Mouse (Mus musculus): Measurements from ENCODE around the gene Tcf12. TPM values are rescaled to one million over a fixed set of nuclear protein-coding genes. Genes with fewer than 3 reads are reported as not detected.

Gene Tcf12
- polyA plus RNA-seq, 1 experiment: 52.1 TPM

DNA sequence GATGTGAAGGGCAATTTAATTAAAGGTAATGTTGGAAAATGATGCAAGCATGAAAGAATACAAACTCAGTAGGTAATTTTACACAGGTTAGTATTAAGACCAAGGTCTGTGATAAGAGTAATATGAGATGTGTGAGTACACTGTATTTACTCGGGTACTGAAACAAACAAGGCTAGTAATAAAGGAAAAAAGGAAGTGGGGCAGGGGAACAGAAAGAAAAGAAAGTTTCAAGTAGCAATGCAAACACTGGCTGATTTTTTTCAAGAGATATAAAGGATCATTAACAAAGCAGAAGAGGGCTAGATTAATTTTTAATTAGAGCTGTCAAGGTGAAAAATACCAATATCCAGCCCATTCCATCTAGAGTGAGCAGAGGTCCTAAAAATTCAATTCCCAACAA, 122.0 kb downstream of the Tcf12 start:
- 6% methylated on average over 1 of the region's 1 CpGs for WGBS
- Histone ChIP-seq H3K27me3 (ENCODE audit: control insufficient read depth, insufficient read depth, low read length) (no peaks in the 10 kb centered on the region), H3K27ac (ENCODE audit: insufficient read depth, low read length) (no peak overlapping the region), H3K4me1 (ENCODE audit: control insufficient read depth, insufficient read depth, insufficient read length) (peaks cover 8% of the 10 kb centered on the region), H3K4me3 (ENCODE audit: extremely low read depth, insufficient read depth, insufficient read length) (no peak overlapping the region), H3K36me3 (ENCODE audit: control insufficient read depth, insufficient read depth, low read length) (no peaks in the 10 kb centered on the region)
- DNase-seq (ENCODE audit: low read depth in 1 of 2, low spot score in 2 of 2): no peak
- no peak for TF ChIP-seq CTCF (IDR thresholded peaks at IDR 0.05; ENCODE audit: extremely low read depth, insufficient read depth, insufficient read length, insufficient replicate concordance)
- no peak for TF ChIP-seq POLR2A (IDR thresholded peaks at IDR 0.05; ENCODE audit: low read depth, low read length)

GRCm38 (mm10) chr9:71986716-71987115, 125.0 kb downstream of the Tcf12 start:
- Histone ChIP-seq H3K4me1 (ENCODE audit: control insufficient read depth, insufficient read depth, insufficient read length) (peaks cover 8% of the 10 kb centered on the region), H3K27me3 (ENCODE audit: control insufficient read depth, insufficient read depth, low read length) (no peaks in the 10 kb centered on the region), H3K36me3 (ENCODE audit: control insufficient read depth, insufficient read depth, low read length) (no peaks in the 10 kb centered on the region), H3K4me3 (ENCODE audit: extremely low read depth, insufficient read depth, insufficient read length) (no peak overlapping the region), H3K27ac (ENCODE audit: insufficient read depth, low read length) (no peak overlapping the region)
- no peak for DNase-seq (ENCODE audit: low read depth in 1 of 2, low spot score in 2 of 2)
- TF ChIP-seq POLR2A (IDR thresholded peaks at IDR 0.05; ENCODE audit: low read depth, low read length): no peak
- TF ChIP-seq CTCF (IDR thresholded peaks at IDR 0.05; ENCODE audit: extremely low read depth, insufficient read depth, insufficient read length, insufficient replicate concordance): no peak
- 96% methylated on average over 2 of the region's 2 CpGs for WGBS

- TF ChIP-seq POLR2A (IDR thresholded peaks at IDR 0.05; ENCODE audit: low read depth, low read length) (no peak), CTCF (IDR thresholded peaks at IDR 0.05; ENCODE audit: extremely low read depth, insufficient read depth, insufficient read length, insufficient replicate concordance) (no peak)
- no peaks in the 10 kb centered on the region for H3K27me3 ChIP-seq (ENCODE audit: control insufficient read depth, insufficient read depth, low read length)
- H3K36me3 ChIP-seq (ENCODE audit: control insufficient read depth, insufficient read depth, low read length): no peaks in the 10 kb centered on the region
- peaks cover 9% of the 10 kb centered on the region for H3K4me1 ChIP-seq (ENCODE audit: control insufficient read depth, insufficient read depth, insufficient read length)
- DNase-seq (ENCODE audit: low read depth in 1 of 2, low spot score in 2 of 2): no peak
- H3K4me3 ChIP-seq (ENCODE audit: extremely low read depth, insufficient read depth, insufficient read length): no peak overlapping the region
- 93% methylated on average over 1 of the region's 1 CpGs for WGBS
- H3K27ac ChIP-seq (ENCODE audit: insufficient read depth, low read length): no peak overlapping the region
Observed at GRCm38 (mm10) chr9:71982826-71983225, 128.8 kb downstream of the Tcf12 start.

- Histone ChIP-seq H3K27ac (ENCODE audit: insufficient read depth, low read length) (no peak overlapping the region), H3K36me3 (ENCODE audit: control insufficient read depth, insufficient read depth, low read length) (no peaks in the 10 kb centered on the region), H3K27me3 (ENCODE audit: control insufficient read depth, insufficient read depth, low read length) (no peaks in the 10 kb centered on the region), H3K4me3 (ENCODE audit: extremely low read depth, insufficient read depth, insufficient read length) (no peak overlapping the region), H3K4me1 (ENCODE audit: control insufficient read depth, insufficient read depth, insufficient read length) (peaks cover 11% of the 10 kb centered on the region)
- no peak for TF ChIP-seq POLR2A (IDR thresholded peaks at IDR 0.05; ENCODE audit: low read depth, low read length)
- TF ChIP-seq CTCF (IDR thresholded peaks at IDR 0.05; ENCODE audit: extremely low read depth, insufficient read depth, insufficient read length, insufficient replicate concordance): no peak
- no peak for DNase-seq (ENCODE audit: low read depth in 1 of 2, low spot score in 2 of 2)
- 86% methylated on average over 3 of the region's 3 CpGs for WGBS
Observed at GRCm38 (mm10) chr9:71981071-71981470, 130.6 kb downstream of the Tcf12 start.

- Histone ChIP-seq H3K4me1 (ENCODE audit: control insufficient read depth, insufficient read depth, insufficient read length) (peaks cover 12% of the 10 kb centered on the region), H3K27ac (ENCODE audit: insufficient read depth, low read length) (no peak overlapping the region), H3K4me3 (ENCODE audit: extremely low read depth, insufficient read depth, insufficient read length) (no peak overlapping the region), H3K27me3 (ENCODE audit: control insufficient read depth, insufficient read depth, low read length) (no peaks in the 10 kb centered on the region), H3K36me3 (ENCODE audit: control insufficient read depth, insufficient read depth, low read length) (no peaks in the 10 kb centered on the region)
- 12% methylated on average over 2 of the region's 2 CpGs for WGBS
- TF ChIP-seq CTCF (IDR thresholded peaks at IDR 0.05; ENCODE audit: extremely low read depth, insufficient read depth, insufficient read length, insufficient replicate concordance): no peak
- TF ChIP-seq POLR2A (IDR thresholded peaks at IDR 0.05; ENCODE audit: low read depth, low read length): no peak
- DNase-seq (ENCODE audit: low read depth in 1 of 2, low spot score in 2 of 2): no peak
Observed at GRCm38 (mm10) chr9:71980579-71980978, 131.1 kb downstream of the Tcf12 start.

DNA sequence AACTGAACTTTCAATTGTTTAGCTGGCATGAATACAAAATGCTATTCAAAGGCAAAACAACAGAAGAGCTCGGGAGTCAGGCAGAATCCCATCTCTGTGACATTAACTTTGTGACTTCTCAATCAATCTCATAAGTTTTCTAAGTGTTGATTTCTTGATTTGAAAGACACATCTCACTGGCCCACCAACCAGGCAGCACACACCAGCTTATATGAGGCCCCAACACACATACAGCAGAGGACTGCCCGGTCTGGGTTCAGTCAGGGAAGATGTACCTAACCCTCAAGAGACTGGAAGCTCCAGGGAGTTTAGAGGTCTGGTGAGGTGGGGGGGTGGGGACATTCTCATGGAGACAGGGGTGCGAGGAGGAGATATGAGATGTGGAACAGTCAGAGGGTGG, 132.8 kb downstream of the Tcf12 start:
- WGBS: 77% methylated on average over 3 of the region's 3 CpGs
- Histone ChIP-seq H3K4me1 (ENCODE audit: control insufficient read depth, insufficient read depth, insufficient read length) (peaks cover 10% of the 10 kb centered on the region), H3K36me3 (ENCODE audit: control insufficient read depth, insufficient read depth, low read length) (no peaks in the 10 kb centered on the region), H3K27ac (ENCODE audit: insufficient read depth, low read length) (no peak overlapping the region), H3K4me3 (ENCODE audit: extremely low read depth, insufficient read depth, insufficient read length) (no peak overlapping the region), H3K27me3 (ENCODE audit: control insufficient read depth, insufficient read depth, low read length) (no peaks in the 10 kb centered on the region)
- DNase-seq (ENCODE audit: low read depth in 1 of 2, low spot score in 2 of 2): no peak
- no peak for TF ChIP-seq POLR2A (IDR thresholded peaks at IDR 0.05; ENCODE audit: low read depth, low read length)
- no peak for TF ChIP-seq CTCF (IDR thresholded peaks at IDR 0.05; ENCODE audit: extremely low read depth, insufficient read depth, insufficient read length, insufficient replicate concordance)

GRCm38 (mm10) chr9:71976034-71976433, 135.6 kb downstream of the Tcf12 start:
- Histone ChIP-seq H3K36me3 (ENCODE audit: control insufficient read depth, insufficient read depth, low read length) (no peaks in the 10 kb centered on the region), H3K4me1 (ENCODE audit: control insufficient read depth, insufficient read depth, insufficient read length) (peaks cover 9% of the 10 kb centered on the region), H3K27me3 (ENCODE audit: control insufficient read depth, insufficient read depth, low read length) (no peaks in the 10 kb centered on the region), H3K4me3 (ENCODE audit: extremely low read depth, insufficient read depth, insufficient read length) (no peak overlapping the region), H3K27ac (ENCODE audit: insufficient read depth, low read length) (no peak overlapping the region)
- peak in 1 of 2 experiments; percentile 15 for DNase-seq (ENCODE audit: low read depth in 1 of 2, low spot score in 2 of 2)
- TF ChIP-seq POLR2A (IDR thresholded peaks at IDR 0.05; ENCODE audit: low read depth, low read length) (no peak), CTCF (IDR thresholded peaks at IDR 0.05; ENCODE audit: extremely low read depth, insufficient read depth, insufficient read length, insufficient replicate concordance) (no peak)
- 18% methylated on average over 6 of the region's 6 CpGs for WGBS

All from spleen, adult 2 months (tissue).